Mouse (Mus musculus): ENCODE results near the gene Nlrp4b.
"Not testable (repeated sequence)": the region's sequence is repeated elsewhere in the genome, so short reads cannot be mapped to it uniquely, and the experiment has no call there.

Nlrp4b gene

GRCm38 (mm10) chr7:10687489-10687888 is at the start of gene Nlrp4b:
Nlrp4b (plus strand) TSS chr7:10687789.
- no peak for DNase-seq

GRCm38 (mm10) chr7:10754264-10754663 is 66.7 kb downstream of the Nlrp4b start, which contains the start of gene Vmn1r71:
Vmn1r71 (minus strand) TSS chr7:10754364.
- no peak for DNase-seq

- not testable (repeated sequence) for DNase-seq
Observed at GRCm38 (mm10) chr7:10757551-10757950, 70.0 kb downstream of the Nlrp4b start.
